24 mouse cellular contexts compared by ENCODE assay signal in the genomic region with DNA sequence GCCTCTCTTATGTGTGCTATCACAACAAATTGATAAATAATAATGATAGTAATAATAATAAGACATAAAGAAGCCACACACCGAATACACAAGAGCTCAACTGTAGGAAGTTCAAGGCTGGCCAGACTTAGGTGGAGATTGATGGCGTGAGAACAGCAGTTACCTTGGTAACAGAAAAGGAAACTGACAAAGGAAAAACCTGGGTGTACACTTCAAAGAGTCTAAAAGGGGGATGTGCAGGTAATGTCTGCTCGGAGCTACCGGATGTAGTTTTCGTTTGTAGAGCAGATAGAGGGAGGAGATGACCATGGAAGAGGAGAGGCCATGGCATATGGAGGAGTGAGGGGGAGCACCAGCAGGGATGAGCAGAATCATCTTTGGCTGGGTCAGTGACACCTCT. TPM values are rescaled to one million over a fixed set of nuclear protein-coding genes. Genes with fewer than 3 reads are reported as not detected.
DNase-seq lines count a peak whose midpoint lies in the region; ATAC-seq and TF ChIP-seq lines count a peak whose summit lies in the region.
"Had no signal": no experiment of that assay in that cellular context is flagged by ENCODE, and none has a peak within 500 bp of the region (broad histone marks: within the 10 kb centered on the region; RNA-seq: fewer than 3 reads in every experiment).

No protein-coding gene starts in this region.

- peaks cover 10% of the 10 kb centered on the region for H3K4me1 ChIP-seq in limb, embryonic 15.5 days
- peaks cover 10% of the 10 kb centered on the region; the same call in 1 of the 2 replicates for H3K4me1 ChIP-seq in kidney, embryonic 15.5 days
- H3K4me1 ChIP-seq: stomach, embryonic 15.5 days had no signal

- H3K36me3 ChIP-seq in limb, embryonic 15.5 days, result no peaks in the 10 kb centered on the region
- H3K36me3 ChIP-seq in kidney, embryonic 15.5 days, result no peaks in the 10 kb centered on the region
- H3K36me3 ChIP-seq: forebrain, embryonic 10.5 days; hindbrain, embryonic 15.5 days; stomach, embryonic 15.5 days had no signal

- no peak overlapping the region for H3K4me2 ChIP-seq in limb, embryonic 15.5 days
- H3K4me2 ChIP-seq in kidney, embryonic 15.5 days, result no peak overlapping the region
- H3K4me2 ChIP-seq: heart, embryonic 11.5 days; hindbrain, embryonic 15.5 days; liver, embryonic 11.5 days; stomach, embryonic 15.5 days had no signal

- H3K27me3 ChIP-seq in limb, embryonic 15.5 days, result no peaks in the 10 kb centered on the region
- H3K27me3 ChIP-seq in kidney, embryonic 15.5 days, result no peaks in the 10 kb centered on the region
- H3K27me3 ChIP-seq: CH12.LX; hindbrain, embryonic 15.5 days; stomach, embryonic 15.5 days had no signal

- peak overlapping the region; percentile 49 for H3K27ac ChIP-seq in gastrocnemius, adult 2 months
- H3K27ac ChIP-seq in limb, embryonic 15.5 days, result 0 out of 2 replicates have a peak overlapping the region, but pooled peaks have one; percentile 23
- no peak overlapping the region for H3K27ac ChIP-seq in kidney, embryonic 15.5 days
- H3K27ac ChIP-seq: forebrain, embryonic 10.5 days; hindbrain, embryonic 15.5 days; stomach, embryonic 15.5 days had no signal

- intact Hi-C loops in gastrocnemius, adult 2 months (cut with DNase I), result no loop called here

- WGBS in limb, embryonic 15.5 days, result 84% methylated on average over 5 of the region's 5 CpGs
- 82% methylated on average over 5 of the region's 5 CpGs for WGBS in kidney, embryonic 15.5 days

- no peak for ATAC-seq in limb, embryonic 15.5 days (ENCODE audit: insufficient number of reproducible peaks, low FRiP score, low TSS enrichment, low read depth)
- no peak for ATAC-seq in kidney, embryonic 15.5 days (replicated peaks; ENCODE audit: low FRiP score)
- ATAC-seq: forebrain, postnatal 0 days had no signal

- no peak overlapping the region for H3K9ac ChIP-seq in limb, embryonic 15.5 days
- no peak overlapping the region for H3K9ac ChIP-seq in kidney, embryonic 15.5 days
- H3K9ac ChIP-seq: forebrain, postnatal 0 days; hindbrain, embryonic 15.5 days; stomach, embryonic 15.5 days had no signal

- H3K4me3 ChIP-seq in gastrocnemius, adult 2 months, result no peak overlapping the region
- no peak overlapping the region for H3K4me3 ChIP-seq in limb, embryonic 15.5 days
- H3K4me3 ChIP-seq in kidney, embryonic 15.5 days (replicated peaks), result no peak overlapping the region
- H3K4me3 ChIP-seq: forebrain, embryonic 10.5 days; hindbrain, embryonic 15.5 days; stomach, embryonic 15.5 days had no signal

- DNase-seq in gastrocnemius, adult 2 months, result no peak
- DNase-seq in gastrocnemius, postnatal 10 days, result no peak
- DNase-seq in T-cell, adult 2 months (ENCODE audit: low spot score), result peak; percentile 24
- peak; percentile 53 for DNase-seq in induced T-regulatory cell, adult 2 months (ENCODE audit: low read depth)
- DNase-seq in thymus, adult 18-20 months, result no peak
- no peak for DNase-seq in kidney, postnatal 4 days
- DNase-seq: adrenal gland, adult 2 months; cerebellum, adult 9-11 months; forebrain, postnatal 0 days; heart, postnatal 10 days; kidney, adult 18-20 months; kidney, postnatal 25 days; lung, adult 18-20 months; lung, postnatal 14 days; retina, postnatal 1 day; thymus, adult 2 months had no signal

- no peaks in the 10 kb centered on the region for H3K9me3 ChIP-seq in limb, embryonic 15.5 days
- H3K9me3 ChIP-seq in kidney, embryonic 15.5 days (replicated peaks), result no peaks in the 10 kb centered on the region
- H3K9me3 ChIP-seq: forebrain, embryonic 10.5 days; hindbrain, embryonic 15.5 days; stomach, embryonic 15.5 days had no signal

- no peak for TF ChIP-seq CTCF in gastrocnemius, adult 2 months (IDR thresholded peaks at IDR 0.05)

RNA-seq across cellular contexts. Expression of gene Itm2b, which starts 31.4 kb away (rescaled TPM):
- total RNA-seq in gastrocnemius, adult 2 months (2021), result 100 to 1,000 TPM; 255 to 336 TPM
- total RNA-seq in gastrocnemius, postnatal 10 days (2021), result 100 to 1,000 TPM; 408 to 439 TPM
- polyA plus RNA-seq in limb, embryonic 15.5 days (2015; fragmentation: Nextera tagmentation; extraction: Ambion mirVana), result 1,189 and 1,299 TPM in 2 replicates
- polyA plus RNA-seq in kidney, embryonic 15.5 days (2015; fragmentation: Nextera tagmentation; extraction: Ambion mirVana), result 910 and 925 TPM in 2 replicates

Comparison
In these comparisons a context has a peak if more than half of its experiments do, and no peak if none do; other contexts are left out.
1. DNase-seq: peak in T-cell, adult 2 months (single experiment) and induced T-regulatory cell, adult 2 months (single experiment); none in gastrocnemius, adult 2 months (single experiment), gastrocnemius, postnatal 10 days (single experiment), thymus, adult 18-20 months (0 of 2) and kidney, postnatal 4 days (0 of 2).